Mouse (Mus musculus): ENCODE data around the gene Trappc5. TPM values are rescaled to one million over a fixed set of nuclear protein-coding genes. Genes with fewer than 3 reads are reported as not detected.

Trappc5 gene
- 10 to 100 TPM; 18.2 to 20.7 TPM for total RNA-seq (2021)
- long read RNA-seq, experiment 1, full-length matches to known transcripts: 27 of 28 reads
- long read RNA-seq, experiment 1, partial matches to known transcripts: 0 of 28 reads
- long read RNA-seq, experiment 1, other reads (novel, unspliced or antisense): 1 of 28 reads
- long read RNA-seq, experiment 2, full-length matches to known transcripts: 37 of 37 reads
- long read RNA-seq, experiment 2, partial matches to known transcripts: 0 of 37 reads
- long read RNA-seq, experiment 2, other reads (novel, unspliced or antisense): 0 of 37 reads

DNA sequence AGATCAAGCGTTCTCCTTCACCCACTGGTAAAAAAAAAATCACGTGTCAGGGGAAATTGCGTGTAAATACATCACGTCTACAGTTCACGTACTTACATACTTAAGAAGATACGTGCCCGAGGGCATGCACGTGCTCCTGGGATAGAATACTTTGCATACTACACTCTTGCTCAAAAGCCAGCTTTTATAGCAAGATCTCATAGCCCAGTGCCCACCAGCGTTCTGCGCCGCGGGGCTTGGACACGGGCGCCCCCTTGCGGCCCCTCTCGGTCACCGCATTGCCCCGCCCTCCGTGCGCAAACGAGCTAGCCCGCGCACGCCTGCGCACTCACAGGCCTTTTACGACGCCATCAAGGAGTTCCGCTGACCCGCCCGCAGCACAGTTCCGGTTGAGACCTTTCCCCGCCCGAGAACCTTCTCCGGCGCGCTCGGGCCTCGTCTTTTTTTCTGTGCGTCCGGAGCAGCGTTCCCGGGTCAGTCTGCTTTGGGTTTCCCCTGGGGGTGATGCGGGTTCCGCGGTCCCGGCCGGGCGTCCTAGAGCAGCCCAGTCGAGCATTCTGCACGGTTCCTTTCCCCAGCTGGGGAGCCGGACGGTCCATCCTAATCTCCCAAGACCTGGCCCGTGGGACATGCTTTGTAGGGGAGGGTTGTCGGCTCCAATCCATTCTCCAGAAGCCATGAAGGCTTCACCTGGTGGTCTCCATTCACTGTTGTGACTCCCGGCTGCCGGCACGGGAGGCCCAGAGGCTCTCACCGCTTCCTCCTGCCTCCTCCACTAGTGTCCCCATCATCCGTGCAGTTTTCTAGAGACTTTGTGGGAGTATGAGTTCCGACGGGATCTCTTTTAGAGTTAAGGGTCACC, at the start of gene Trappc5:
Gene Trappc5 (plus strand): TSS at position 169 of the 862 bp plus-strand sequence.
- DNase-seq: peak; percentile 95
- intact Hi-C loops (cut with DNase I): loop anchor here (2.0 to 10.0 kb wide), 2 partner anchors 56 to 322 kb away; partner anchors contain the start of genes A430078G23Rik, Pet100 and Xab2
- TF ChIP-seq CTCF (IDR thresholded peaks at IDR 0.05): no peak; the same call in 1 of the 2 replicates
- Histone ChIP-seq H3K4me3 (peak within 1 kb of the TSS; percentile 74), H3K27ac (peak within 1 kb of the TSS; percentile 95)

GRCm38 (mm10) chr8:3626971-3627370, 49.1 kb upstream of the Trappc5 start:
- no peak for DNase-seq
- TF ChIP-seq CTCF (IDR thresholded peaks at IDR 0.05): no peak
- intact Hi-C loops (cut with DNase I): loop anchor here (10.0 kb wide), 1 partner anchor 1048 kb away; no protein-coding TSS in a partner anchor
- H3K27ac ChIP-seq: no peak overlapping the region
- H3K4me3 ChIP-seq: no peak overlapping the region

DNA sequence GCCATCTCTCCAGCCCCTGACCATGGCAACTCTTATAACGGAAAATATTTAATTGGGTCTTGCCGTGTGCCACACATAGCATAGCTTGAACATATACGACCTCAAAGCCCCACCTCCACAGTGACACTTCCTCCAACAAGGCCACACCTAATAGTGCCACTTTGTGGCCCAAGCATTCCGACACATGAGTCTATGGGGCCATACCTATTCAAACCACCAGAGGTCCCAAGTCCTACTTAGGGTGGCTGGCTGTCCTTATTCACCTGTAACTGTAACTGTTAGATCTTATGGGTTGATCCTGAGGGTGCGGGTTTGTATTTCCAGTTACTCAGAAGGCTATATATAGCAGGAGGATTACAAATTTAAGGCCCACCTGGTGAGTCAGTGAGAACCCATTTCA, 48.1 kb upstream of the Trappc5 start:
- intact Hi-C loops (cut with DNase I): loop anchor here (10.0 kb wide), 1 partner anchor 1047 kb away; no protein-coding TSS in a partner anchor
- TF ChIP-seq CTCF (IDR thresholded peaks at IDR 0.05): peak; percentile 45
- no peak for DNase-seq
- Histone ChIP-seq H3K27ac (no peak overlapping the region), H3K4me3 (no peak overlapping the region)

- intact Hi-C loops (cut with DNase I): no loop called here
- H3K4me3 ChIP-seq: peak within 1 kb of the TSS; percentile 74
- no peak within 1 kb of the TSS; the same call in 1 of the 2 replicates for H3K27ac ChIP-seq
- no peak for TF ChIP-seq CTCF (IDR thresholded peaks at IDR 0.05)
- peak; percentile 63 for DNase-seq
These were observed 45.2 kb upstream of the Trappc5 start, which contains the start of gene Stxbp2 for GRCm38 (mm10) chr8:3630647-3631477. Stxbp2 (plus strand) TSS chr8:3630955.

DNA sequence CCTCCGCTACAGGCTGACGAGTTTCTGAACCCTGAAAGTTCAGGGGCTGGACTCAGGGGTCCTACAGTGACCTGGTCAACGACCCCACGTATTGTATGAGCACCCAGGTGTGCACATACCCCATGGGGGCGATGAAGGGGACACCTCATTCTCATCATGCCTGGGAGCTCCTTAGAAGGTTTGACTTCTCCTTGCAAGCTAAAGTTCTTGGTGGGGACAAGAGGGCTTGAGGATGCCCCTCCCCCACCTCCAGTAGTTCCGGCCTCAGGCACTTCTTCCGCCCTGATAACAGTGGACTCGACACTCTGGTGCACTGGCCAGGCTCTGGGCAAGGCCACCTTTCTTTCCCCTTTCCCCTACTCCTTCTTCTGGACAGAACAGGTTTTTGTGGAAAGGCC, 44.6 kb upstream of the Trappc5 start:
- H3K4me3 ChIP-seq: peak overlapping the region; percentile 74
- intact Hi-C loops (cut with DNase I): no loop called here
- no peak overlapping the region for H3K27ac ChIP-seq
- TF ChIP-seq CTCF (IDR thresholded peaks at IDR 0.05): no peak
- DNase-seq: no peak

DNA sequence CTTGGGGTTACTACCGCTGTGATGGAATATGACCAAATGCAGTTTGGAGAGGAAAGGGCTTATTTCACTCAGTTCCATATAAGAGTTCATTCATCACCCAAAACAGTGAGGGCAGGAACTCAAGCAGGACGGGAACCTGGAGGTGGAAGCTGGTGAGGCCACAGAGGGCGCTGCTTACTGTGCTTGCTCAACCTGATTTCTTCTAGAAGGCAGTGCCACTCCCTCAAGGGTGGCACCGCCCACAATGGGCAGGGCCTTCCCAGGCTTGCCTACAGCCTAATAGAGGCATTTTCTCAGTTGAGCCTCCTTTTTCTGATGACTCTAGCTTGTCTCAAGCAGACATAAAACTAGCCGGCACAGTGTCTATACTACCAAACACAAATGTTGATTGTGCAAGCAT, 30.3 kb upstream of the Trappc5 start:
- H3K4me3 ChIP-seq: no peak overlapping the region
- intact Hi-C loops (cut with DNase I): no loop called here
- H3K27ac ChIP-seq: no peak overlapping the region
- no peak for TF ChIP-seq CTCF (IDR thresholded peaks at IDR 0.05)
- DNase-seq: peak; percentile 43

DNA sequence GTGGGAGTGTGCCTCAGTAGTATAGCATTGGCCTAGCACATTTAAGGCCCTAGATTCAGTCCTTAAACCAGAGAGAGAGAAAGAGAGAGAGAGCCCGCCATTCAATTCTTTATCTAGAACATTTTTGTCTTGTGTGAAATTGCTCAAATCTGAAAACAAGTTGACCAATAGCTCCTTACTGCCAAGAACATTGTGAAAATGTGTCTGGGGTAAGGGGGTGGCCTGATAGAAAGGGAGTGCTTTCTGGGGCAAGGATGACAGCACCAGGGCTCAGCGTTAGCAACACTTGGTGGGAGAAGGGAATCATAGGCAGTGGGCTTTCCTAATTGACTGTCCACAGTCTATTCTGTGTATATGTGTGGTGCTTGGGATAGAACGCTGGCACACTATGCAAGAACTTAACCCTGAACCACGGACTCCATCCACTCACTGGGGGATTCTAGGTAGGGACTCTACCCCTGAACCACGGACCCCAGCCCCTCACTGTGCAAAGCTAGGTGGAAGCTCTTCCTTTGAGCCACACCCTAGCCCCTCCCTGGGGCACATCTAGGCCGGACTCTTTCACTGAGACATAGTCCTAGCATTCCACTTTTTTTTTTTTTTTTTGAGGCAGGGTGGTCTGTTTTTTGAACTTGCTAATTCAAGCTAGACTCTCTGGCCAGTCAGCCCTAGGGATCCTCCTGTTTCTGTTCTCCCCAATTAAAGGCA, 29.1 kb upstream of the Trappc5 start:
- no peak for DNase-seq
- Histone ChIP-seq H3K27ac (no peak overlapping the region), H3K4me3 (no peak overlapping the region)
- no peak for TF ChIP-seq CTCF (IDR thresholded peaks at IDR 0.05)
- intact Hi-C loops (cut with DNase I): no loop called here

DNA sequence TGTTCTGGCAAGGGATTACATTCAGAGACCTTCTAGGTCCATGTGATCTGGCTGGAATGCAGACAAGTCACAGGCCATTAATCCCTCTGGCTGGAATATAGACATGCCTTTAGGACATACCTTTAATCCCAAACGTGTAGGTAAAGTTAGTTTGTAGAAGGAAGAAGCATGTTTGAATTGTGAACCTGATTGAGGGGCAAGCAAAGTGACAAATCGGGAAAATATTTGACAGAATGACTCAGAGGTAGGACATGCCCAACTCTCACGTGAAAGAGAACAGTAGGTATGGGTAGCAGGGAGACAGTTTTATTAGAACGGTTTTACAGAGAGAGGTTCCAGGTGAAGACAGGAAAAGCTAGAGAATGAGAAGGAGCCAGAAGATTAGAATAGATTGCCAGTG, 28.5 kb upstream of the Trappc5 start:
- intact Hi-C loops (cut with DNase I): no loop called here
- Histone ChIP-seq H3K4me3 (no peak overlapping the region), H3K27ac (no peak overlapping the region)
- TF ChIP-seq CTCF (IDR thresholded peaks at IDR 0.05): no peak
- DNase-seq: no peak

DNA sequence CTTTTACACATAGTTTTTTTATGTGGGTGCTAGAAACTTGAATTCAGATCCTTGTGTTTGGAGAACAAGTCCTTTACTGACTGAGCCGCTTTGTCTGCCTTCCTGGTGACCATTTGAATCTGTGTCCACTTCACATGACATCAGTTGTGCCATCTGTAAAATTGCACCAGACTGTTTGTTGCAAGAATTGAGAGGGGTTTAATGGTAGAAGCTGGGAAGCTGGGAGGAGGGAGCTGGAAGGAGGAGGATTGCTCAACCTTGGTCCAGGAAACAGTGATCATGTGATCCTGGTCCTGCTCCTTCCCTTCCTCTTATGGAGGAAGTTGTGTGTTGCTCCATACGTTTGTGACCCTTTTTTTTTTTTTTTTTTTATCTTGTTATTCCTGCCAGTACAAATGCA, 27.8 kb upstream of the Trappc5 start:
- no peak overlapping the region for H3K4me3 ChIP-seq
- no peak for DNase-seq
- intact Hi-C loops (cut with DNase I): no loop called here
- H3K27ac ChIP-seq: no peak overlapping the region
- no peak for TF ChIP-seq CTCF (IDR thresholded peaks at IDR 0.05)

GRCm38 (mm10) chr8:3648990-3649389, 27.1 kb upstream of the Trappc5 start:
- no peak for DNase-seq
- Histone ChIP-seq H3K4me3 (no peak overlapping the region), H3K27ac (no peak overlapping the region)
- no peak for TF ChIP-seq CTCF (IDR thresholded peaks at IDR 0.05)
- intact Hi-C loops (cut with DNase I): no loop called here

DNA sequence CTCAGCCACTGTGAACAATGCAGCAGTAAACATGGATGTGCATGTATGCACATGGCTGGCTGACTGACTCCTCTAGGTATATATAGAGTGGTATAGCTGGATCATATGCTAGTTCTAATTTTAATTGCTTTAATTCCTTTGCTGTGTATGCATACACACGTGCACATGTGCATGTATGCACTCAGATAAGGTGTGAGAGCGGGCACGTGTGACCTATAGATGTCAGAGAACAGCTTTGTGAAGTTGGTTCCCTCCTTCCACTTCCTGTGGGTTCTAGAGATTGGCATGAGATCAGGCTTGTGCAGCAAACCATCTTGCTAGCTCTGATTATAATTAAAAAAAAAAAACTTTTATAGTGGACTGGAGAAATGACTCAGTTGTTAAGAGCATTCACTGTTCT, 23.3 kb upstream of the Trappc5 start:
- DNase-seq: no peak
- TF ChIP-seq CTCF (IDR thresholded peaks at IDR 0.05): no peak
- no peak overlapping the region for H3K4me3 ChIP-seq
- intact Hi-C loops (cut with DNase I): no loop called here
- H3K27ac ChIP-seq: no peak overlapping the region

Measured in gastrocnemius, adult 2 months (tissue).